Mouse (Mus musculus) midbrain, embryonic 16.5 days (tissue): Measurements from ENCODE around the gene Eif3i. TPM values are rescaled to one million over a fixed set of nuclear protein-coding genes. Genes with fewer than 3 reads are reported as not detected.
A peak's percentile ranks its signal among the peaks of the same experiment; 100 is the strongest.

Experiments
- ATAC-seq: fragments of 200-750 bp; cut with Nextera tagmentation; 2 replicates; pipeline ENCODE4 v1.8.0; 2017; ENCODE audit warnings: moderate TSS enrichment
- H3K27ac ChIP-seq: fragments of 300-500 bp; sonication (generic); 2 replicates; pipeline ENCODE4 v1.5.1; 2014; ENCODE audit warnings: mild to moderate bottlenecking, low read length, mixed read lengths
- H3K27me3 ChIP-seq: fragments of 300-500 bp; sonication (generic); 2 replicates; pipeline ENCODE4 v1.6.1; 2014; ENCODE audit warnings: low read depth, low read length, mixed read lengths; ENCODE audit not compliant: control insufficient read depth, insufficient read depth
- H3K36me3 ChIP-seq: fragments of 300-500 bp; sonication (generic); 2 replicates; pipeline ENCODE4 v1.6.1; 2014; ENCODE audit warnings: mild to moderate bottlenecking, low read length, moderate library complexity, mixed read lengths; ENCODE audit not compliant: control insufficient read depth, insufficient read depth
- H3K4me1 ChIP-seq: fragments of 300-500 bp; sonication (generic); 2 replicates; pipeline ENCODE4 v1.6.1; 2014; ENCODE audit warnings: mild to moderate bottlenecking, low read length, mixed read lengths; ENCODE audit not compliant: control insufficient read depth, insufficient read depth
- H3K4me2 ChIP-seq: fragments of 300-500 bp; sonication (generic); 2 replicates; pipeline ENCODE4 v1.6.1; 2014; ENCODE audit warnings: mild to moderate bottlenecking, low read length, mixed read lengths
- H3K4me3 ChIP-seq: fragments of 300-500 bp; sonication (generic); 2 replicates; pipeline ENCODE4 v1.5.1; 2014; ENCODE audit warnings: low read depth, mild to moderate bottlenecking, low read length, moderate library complexity, mixed read lengths
- H3K9ac ChIP-seq: fragments of 300-500 bp; sonication (generic); 2 replicates; pipeline ENCODE4 v1.6.1; 2014; ENCODE audit warnings: low read depth, low read length, mixed read lengths
- H3K9me3 ChIP-seq: fragments of 300-500 bp; sonication (generic); replicated peaks from 2 replicates; pipeline ENCODE4 v1.6.1; 2014; ENCODE audit warnings: mild to moderate bottlenecking, low read length, mixed read lengths; ENCODE audit not compliant: control insufficient read depth, poor library complexity, severe bottlenecking
- WGBS: fragments of 180-500 bp; shearing (Covaris S2); extraction: QIAGEN DNeasy Blood & Tissue Kit; methylation state at CpG from one replicate; pipeline ENCODE4 v1.1.7; 2014; 5-methylcytosine and 5-hydroxymethylcytosine counted together
- polyA plus RNA-seq: library from polyadenylated mRNA; unstranded; fragments of >200 nt; fragmentation: Nextera tagmentation; extraction: Ambion mirVana; gene quantifications from 2 replicates; pipeline ENCODE4 v1.2.1, GENCODE M21; 2015

Gene Eif3i
- polyA plus RNA-seq, 1 experiment from 2014 or later: 198 TPM

DNA sequence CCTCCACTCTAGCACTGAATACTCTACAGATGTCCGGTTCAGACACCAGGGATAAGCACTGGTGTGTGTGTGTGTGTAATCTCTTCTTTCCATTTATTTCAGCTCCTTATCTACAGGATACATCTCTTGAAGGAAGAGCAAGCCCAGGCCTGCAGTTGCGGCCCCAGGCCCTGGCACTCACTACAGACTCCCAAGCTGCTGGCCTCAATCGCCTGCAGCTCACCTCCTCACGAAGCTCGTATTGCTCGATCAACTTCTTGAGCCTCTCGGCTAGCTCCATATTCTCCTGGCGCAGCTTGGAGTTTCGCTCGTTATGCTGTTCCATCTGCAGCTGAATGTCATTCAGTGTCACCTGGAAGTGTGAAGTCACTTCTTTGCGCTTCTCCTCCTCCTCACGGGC, 31.4 kb upstream of the Eif3i start:
- Histone ChIP-seq H3K4me3 (no peak overlapping the region), H3K27ac (no peak overlapping the region), H3K4me1 (no peaks in the 10 kb centered on the region), H3K4me2 (no peak overlapping the region), H3K9ac (no peak overlapping the region), H3K27me3 (no peaks in the 10 kb centered on the region), H3K9me3 (no peaks in the 10 kb centered on the region), H3K36me3 (peaks cover 51% of the 10 kb centered on the region)
- WGBS: 95% methylated on average over 12 of the region's 12 CpGs
- ATAC-seq: no peak

DNA sequence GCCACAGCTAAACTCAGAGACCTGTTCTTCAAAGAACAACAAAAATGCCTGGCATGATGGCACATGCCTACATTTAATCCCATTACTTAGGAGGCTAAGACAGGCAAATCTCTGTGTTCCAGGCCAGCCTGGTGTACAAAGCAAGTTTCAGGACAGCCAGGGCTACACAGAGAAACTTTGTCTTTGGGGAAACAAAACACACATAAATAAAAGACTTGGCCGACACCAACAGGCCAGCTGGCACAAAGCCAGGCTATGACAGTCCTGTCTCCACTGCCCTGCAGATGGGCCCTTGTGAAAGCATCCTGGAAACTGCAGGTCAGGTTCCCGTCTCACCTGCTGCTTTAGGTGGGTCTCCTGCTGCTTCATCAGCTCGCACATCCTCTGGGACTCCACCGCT, 30.5 kb upstream of the Eif3i start:
- WGBS: 74% methylated on average over 4 of the region's 4 CpGs
- no peak for ATAC-seq
- Histone ChIP-seq H3K36me3 (peaks cover 58% of the 10 kb centered on the region), H3K4me3 (no peak overlapping the region), H3K9me3 (no peaks in the 10 kb centered on the region), H3K9ac (no peak overlapping the region), H3K27me3 (no peaks in the 10 kb centered on the region), H3K4me2 (no peak overlapping the region), H3K4me1 (no peaks in the 10 kb centered on the region; the same call in 1 of the 2 replicates), H3K27ac (no peak overlapping the region)

- Histone ChIP-seq H3K4me2 (no peak overlapping the region), H3K9me3 (no peaks in the 10 kb centered on the region), H3K9ac (no peak overlapping the region), H3K4me3 (no peak overlapping the region), H3K4me1 (peaks cover 34% of the 10 kb centered on the region), H3K27me3 (no peaks in the 10 kb centered on the region), H3K27ac (peak overlapping the region; percentile 98), H3K36me3 (peaks cover 38% of the 10 kb centered on the region)
- WGBS: 71% methylated on average over 6 of the region's 6 CpGs
- no peak for ATAC-seq
Observed at GRCm38 (mm10) chr4:129626035-129626434, 25.6 kb upstream of the Eif3i start.

GRCm38 (mm10) chr4:129625496-129625895, 25.0 kb upstream of the Eif3i start:
- Histone ChIP-seq H3K4me1 (peaks cover 38% of the 10 kb centered on the region), H3K27me3 (no peaks in the 10 kb centered on the region), H3K4me2 (peak overlapping the region; percentile 99), H3K27ac (peak overlapping the region; percentile 98), H3K4me3 (no peak overlapping the region), H3K9me3 (no peaks in the 10 kb centered on the region), H3K9ac (peak overlapping the region; percentile 82), H3K36me3 (peaks cover 36% of the 10 kb centered on the region)
- WGBS: 40% methylated on average over 4 of the region's 4 CpGs
- ATAC-seq: no peak

DNA sequence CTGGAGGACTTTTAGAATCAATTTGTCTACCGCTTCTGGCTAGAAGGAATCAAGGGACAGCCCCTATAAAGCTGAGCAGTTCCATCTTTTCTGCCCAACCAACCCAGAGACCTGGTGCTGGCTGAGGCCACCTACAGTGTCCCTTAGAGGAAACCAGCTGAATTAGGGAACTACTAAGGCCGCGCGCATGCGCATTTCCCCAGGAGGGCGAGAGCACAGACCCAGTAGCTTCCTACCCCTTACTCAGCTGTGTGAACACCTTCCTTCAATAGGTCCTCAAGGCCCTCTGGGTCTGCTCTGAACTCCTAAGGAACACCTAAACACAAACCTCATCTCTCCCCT, 24.6 kb upstream of the Eif3i start:
- H3K9ac ChIP-seq: peak overlapping the region; percentile 82
- peak overlapping the region; percentile 99 for H3K4me2 ChIP-seq
- H3K4me1 ChIP-seq: peaks cover 38% of the 10 kb centered on the region
- no peaks in the 10 kb centered on the region for H3K9me3 ChIP-seq
- no peaks in the 10 kb centered on the region for H3K27me3 ChIP-seq
- peaks cover 33% of the 10 kb centered on the region for H3K36me3 ChIP-seq
- ATAC-seq: 0 out of 2 replicates have a peak, but pooled peaks have one; percentile 12
- H3K4me3 ChIP-seq: peak overlapping the region; percentile 71
- H3K27ac ChIP-seq: peak overlapping the region; percentile 98
- WGBS: under 1% methylated on average over 6 of the region's 6 CpGs

GRCm38 (mm10) chr4:129624281-129625028, 24.0 kb upstream of the Eif3i start:
- Histone ChIP-seq H3K27me3 (no peaks in the 10 kb centered on the region), H3K4me1 (peaks cover 38% of the 10 kb centered on the region), H3K36me3 (peaks cover 33% of the 10 kb centered on the region), H3K9me3 (no peaks in the 10 kb centered on the region), H3K27ac (peak overlapping the region; percentile 98), H3K9ac (peak overlapping the region; percentile 82), H3K4me3 (peak overlapping the region; percentile 71), H3K4me2 (peak overlapping the region; percentile 99)
- ATAC-seq: peak; percentile 95
- under 1% methylated on average over 18 of the region's 18 CpGs for WGBS

DNA sequence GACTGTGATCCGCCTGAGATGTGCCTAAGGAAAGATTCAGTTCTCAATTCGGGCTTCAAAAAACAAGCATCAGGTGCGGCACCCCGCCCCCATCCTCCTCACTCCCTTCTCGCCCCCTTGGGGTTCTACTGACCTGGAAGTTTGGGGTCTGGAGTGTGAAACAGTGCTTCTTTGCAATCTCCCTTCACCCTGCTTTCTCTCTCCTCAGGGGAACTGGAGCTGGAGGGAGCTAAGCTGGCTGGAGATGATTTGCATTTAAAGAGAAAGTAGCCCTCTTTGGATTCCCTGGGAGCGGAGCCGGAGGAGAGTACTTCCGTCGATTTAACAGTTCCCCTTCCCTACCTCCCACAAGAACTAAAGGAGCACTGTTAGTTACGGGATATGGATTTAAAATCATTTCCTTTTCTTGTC, 23.2 kb upstream of the Eif3i start, which contains the start of gene Ccdc28b:
TSS of gene Ccdc28b (minus strand) at position 267 of the 411 bp plus-strand sequence.
- Histone ChIP-seq H3K9me3 (no peaks in the 10 kb centered on the region), H3K4me1 (peaks cover 38% of the 10 kb centered on the region)
- ATAC-seq: peak; percentile 47

GRCm38 (mm10) chr4:129622803-129623535, 22.5 kb upstream of the Eif3i start:
- Histone ChIP-seq H3K4me2 (peak overlapping the region; percentile 99), H3K4me1 (peaks cover 43% of the 10 kb centered on the region), H3K9me3 (no peaks in the 10 kb centered on the region), H3K36me3 (peaks cover 18% of the 10 kb centered on the region), H3K4me3 (peak overlapping the region; percentile 71), H3K27me3 (no peaks in the 10 kb centered on the region), H3K27ac (peak overlapping the region; percentile 98), H3K9ac (peak overlapping the region; percentile 82)
- WGBS: 14% methylated on average over 8 of the region's 8 CpGs
- no peak for ATAC-seq

More for the DNA sequence above, 23.2 kb upstream of the Eif3i start, which contains the start of gene Ccdc28b:
- Histone ChIP-seq H3K27ac (peak within 1 kb of the TSS; percentile 98), H3K27me3 (no peaks in the 10 kb centered on the region), H3K4me3 (peak within 1 kb of the TSS; percentile 71), H3K4me2 (peak within 1 kb of the TSS; percentile 99), H3K9ac (peak within 1 kb of the TSS; percentile 82), H3K36me3 (peaks cover 25% of the 10 kb centered on the region)
- WGBS: 0% methylated on average over 10 of the region's 10 CpGs
